Mouse (Mus musculus): ENCODE results near the gene Pigl.

Gene Pigl

DNA sequence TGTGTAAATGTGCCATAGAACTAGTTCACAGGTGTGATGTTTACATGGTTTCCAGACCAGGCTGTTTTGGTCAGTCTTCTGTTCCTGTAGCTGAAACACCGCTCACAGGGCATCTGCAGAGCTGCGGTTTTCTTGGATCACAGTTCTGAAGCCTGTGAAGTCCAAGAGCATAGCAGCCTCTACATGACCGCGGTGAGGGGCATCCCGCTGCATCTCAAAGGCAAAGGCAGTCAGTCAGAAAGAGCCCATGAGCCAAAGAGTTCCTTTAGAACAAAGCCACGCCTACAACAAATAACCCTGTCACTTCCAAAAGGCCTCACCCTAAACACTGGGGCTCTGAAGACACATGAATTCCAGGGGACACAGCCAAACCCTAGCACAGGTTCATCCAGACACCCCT lies 55.1 kb downstream of the Pigl start:
- DNase-seq (ENCODE audit: low read depth, low spot score), result no peak

DNA sequence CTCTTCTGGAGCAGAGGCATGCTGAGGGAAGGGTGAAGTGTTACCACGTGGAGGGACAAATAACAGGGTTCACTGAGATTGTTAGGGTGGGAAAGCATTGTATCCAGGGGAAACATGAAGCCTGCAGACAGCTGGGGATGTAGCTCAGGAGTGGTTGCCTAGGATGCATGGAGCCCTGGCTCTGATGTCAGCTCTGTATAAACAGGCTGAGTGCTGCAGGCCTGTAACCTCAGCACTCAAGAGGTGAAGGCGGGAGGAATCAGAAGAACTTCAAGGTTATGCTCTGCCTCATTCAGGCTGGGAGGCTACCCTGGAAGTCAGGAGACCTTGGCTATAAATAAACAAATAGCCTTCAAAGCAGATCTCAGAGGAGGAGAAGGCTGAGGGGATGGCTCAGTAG lies 60.7 kb downstream of the Pigl start:
- peak; percentile 55 for DNase-seq (ENCODE audit: low read depth, low spot score)

DNA sequence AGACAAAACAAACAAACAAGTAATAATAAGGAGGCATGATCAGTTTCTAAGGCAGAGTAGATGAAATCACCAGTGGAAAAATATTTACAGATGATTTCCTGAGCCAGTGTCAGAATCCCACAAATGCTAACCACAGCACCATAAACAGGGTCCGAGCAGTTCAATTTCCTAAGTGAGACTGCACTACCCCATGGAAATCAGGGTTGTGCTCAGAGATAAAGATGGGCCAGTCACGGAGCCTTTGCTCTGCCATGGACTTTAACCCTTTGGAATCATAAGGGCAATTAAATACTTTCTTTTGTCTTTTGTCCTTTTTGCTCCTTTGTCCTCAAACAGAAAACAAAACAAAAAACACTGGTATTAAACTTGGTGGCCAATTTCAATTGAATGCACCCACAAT lies 64.0 kb downstream of the Pigl start:
- no peak for DNase-seq (ENCODE audit: low read depth, low spot score)

DNA sequence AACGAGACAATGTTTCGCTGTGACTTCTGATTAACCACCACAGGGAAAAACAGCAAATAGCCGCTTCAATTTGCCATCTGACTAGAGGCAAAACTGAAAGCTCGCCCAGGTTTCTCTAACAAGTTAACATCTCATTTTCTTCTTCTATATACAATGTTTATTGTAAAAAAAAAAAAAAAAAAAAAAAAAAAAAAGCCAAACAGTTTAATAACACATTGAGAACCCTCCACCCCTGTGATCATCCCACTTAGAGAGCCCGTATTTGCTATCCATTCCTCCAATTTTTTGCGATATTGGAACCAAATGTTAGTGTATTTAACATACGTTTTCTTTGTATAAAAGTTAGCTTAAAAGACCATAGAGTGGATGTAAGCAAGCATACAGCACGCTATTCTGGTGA lies 78.8 kb downstream of the Pigl start:
- no peak for DNase-seq (ENCODE audit: low read depth, low spot score)

DNA sequence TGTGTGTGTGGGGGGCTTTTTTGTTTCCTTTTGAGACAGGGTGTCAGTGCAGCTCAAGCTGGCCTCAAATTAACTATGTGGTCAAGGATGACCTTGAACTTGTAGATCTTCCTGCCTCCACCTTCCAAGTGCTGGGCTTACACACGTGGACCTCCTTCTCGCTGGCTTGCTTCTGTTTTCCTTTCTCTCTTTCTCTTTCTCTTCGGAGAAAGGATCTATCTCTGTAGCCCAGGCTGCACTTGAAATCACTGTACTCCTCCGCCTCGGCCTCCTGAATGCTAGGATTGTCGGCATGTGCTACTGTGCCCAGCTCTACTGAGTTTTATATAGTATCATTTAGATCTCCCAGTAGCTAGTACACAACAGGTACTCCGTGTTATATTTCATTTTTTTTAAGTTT lies 79.3 kb downstream of the Pigl start:
- no peak for DNase-seq (ENCODE audit: low read depth, low spot score)

DNA sequence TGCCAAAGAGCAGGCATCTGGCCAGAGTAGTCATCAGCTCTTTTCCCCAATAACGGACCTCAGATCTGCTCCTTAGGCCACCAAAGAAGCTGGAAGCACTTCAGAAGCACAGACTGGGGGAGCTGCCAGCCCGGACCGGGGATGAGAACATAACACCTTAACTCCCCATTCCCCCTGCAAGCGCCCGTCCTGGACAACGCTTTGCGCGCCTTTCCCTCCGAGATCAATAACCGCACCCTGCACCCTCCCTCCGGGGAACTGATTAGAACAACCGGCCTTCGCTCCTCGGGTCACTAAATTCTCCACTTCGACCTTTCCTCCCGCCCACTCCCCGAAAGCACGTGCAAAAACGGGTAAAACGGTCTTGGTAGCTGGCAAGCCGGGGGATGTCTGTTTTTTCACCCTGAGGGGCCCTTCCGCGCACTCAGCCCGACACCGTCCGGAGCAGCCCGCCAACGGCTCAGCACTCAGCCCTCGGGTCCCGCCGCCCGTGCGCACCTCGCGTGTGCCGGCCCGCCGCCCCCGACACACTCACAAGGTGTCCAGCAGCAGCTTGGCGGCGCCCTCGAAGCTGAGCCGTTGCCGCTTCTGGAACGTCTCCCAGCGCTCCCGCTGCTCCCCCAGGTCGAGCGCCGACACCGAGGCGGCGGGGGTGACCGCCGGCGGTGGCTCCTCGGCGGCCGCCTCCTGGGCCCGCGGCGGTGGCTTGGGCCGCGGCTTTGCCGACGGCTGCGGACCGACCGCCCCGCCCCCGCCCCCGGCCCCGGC lies 80.2 kb downstream of the Pigl start:
- DNase-seq (ENCODE audit: low read depth, low spot score), result peak; percentile 43

DNA sequence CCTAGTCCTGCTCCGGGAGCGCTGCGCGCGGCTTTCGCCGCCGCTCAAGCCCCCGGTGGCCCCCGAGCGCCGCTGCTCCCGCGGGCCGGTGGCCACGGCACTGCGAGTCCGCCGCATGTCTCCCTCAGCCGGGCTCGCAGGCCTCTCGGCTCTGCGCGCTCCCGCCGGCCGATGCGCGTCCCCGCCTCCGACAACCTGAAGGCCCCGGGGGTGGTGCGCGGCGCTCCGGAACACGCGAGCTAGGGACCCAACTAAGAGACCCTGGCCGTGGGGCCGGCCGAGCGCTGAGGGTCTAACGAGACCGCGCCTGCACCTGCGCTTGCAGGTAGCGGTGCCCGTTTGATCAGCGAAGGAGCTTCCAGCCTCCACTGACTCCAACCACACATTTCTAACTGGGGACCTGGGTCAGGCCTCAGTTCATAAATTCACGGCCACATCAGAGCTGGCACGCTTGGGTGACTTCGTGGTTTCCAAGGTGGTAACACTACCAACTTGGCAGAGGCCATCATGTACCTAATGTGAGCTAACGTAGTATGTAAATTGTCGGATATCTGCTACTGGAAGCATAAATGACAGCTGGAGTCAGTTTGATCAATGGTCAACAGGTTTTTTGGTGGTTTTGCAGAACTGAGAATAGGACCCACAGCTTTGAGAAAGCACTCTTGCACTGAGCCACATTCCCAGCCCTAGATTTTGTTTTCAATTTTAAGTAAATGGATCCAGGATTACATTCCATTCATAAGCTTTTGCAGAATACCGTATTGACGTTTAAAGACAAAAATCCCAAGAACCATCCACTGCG lies 81.0 kb downstream of the Pigl start, which contains the start of gene Cenpv:
Gene Cenpv, minus strand, starts transcription at position 173 of the 802 bp plus-strand sequence.
- DNase-seq (ENCODE audit: low read depth, low spot score), result peak; percentile 68

DNA sequence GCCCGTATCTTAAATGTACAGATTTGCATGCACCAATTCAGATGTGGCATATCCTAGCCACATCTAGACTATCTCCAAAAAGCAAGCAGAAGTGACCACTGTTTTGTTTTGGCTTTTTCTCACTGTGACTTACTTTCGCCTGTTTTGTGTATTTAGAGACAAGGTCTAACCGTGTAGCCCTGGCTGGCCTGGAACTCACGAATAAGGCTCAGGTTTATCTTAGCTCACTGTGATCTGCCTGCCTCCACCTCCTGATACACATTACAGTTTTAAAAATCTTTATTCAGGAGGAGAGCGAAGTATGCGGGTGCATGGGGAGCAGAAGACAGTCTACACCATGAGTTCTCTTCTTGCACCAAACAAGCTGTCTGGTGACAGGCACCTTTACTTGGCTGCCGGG lies 81.9 kb downstream of the Pigl start:
- no peak for DNase-seq (ENCODE audit: low read depth, low spot score)

DNA sequence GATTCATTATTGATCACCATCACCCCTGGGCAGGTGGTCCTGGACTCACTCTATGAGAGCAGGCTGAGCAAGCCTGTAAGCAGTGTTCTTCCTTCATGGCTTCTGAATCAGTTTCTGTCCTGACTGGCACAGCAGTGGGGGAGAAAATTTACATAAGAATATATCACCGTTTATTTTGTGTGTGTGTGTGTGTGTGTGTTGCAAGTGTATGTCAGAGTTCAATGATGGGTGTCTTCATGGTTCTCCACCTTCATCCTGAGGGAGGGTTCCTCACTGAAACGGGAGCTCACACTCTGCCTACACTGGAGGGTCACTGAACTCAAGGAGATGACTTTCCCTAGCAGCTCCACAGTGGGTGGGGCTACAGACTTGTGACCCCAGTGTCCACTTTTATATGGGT lies 82.7 kb downstream of the Pigl start:
- DNase-seq (ENCODE audit: low read depth, low spot score), result no peak

DNA sequence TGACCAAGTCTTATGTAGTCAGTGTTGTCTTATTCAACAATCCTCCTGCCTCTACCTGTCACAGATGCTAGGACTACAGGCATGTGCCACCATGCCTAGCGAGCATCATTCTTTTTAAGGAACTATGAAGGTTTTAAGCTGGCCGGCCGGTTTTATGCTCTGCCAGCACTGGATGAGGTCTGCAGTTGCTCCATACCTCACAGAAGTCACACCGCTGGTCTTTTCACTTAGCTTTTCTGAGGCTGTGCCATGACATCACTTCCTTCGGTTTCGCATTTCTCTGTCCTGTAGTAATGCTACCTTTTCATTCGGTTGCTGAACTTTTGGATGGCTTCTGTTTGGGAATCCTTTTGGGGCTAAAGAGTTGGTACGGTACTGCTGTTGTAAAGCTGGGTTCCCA lies 83.3 kb downstream of the Pigl start:
- DNase-seq (ENCODE audit: low read depth, low spot score), result no peak

DNA sequence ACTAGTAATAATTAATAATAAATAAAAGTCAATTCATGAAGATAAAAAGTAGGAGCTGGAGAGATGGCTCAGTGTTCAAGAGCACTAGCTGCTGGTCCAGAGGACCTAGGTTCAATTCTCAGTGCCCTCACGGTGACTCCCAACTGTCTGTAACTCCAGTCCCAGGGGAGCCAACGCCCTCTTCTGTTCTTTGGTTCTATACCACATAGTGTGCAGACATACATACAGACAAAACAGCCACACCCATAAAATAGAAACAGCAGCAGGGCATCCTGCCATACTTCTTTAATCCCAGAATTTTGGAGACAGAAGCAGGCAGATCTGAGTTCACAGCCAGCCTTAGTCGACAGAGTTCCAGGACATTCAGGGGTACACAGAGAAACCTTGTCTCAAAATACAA lies 85.7 kb downstream of the Pigl start:
- DNase-seq (ENCODE audit: low read depth, low spot score), result no peak

DNA sequence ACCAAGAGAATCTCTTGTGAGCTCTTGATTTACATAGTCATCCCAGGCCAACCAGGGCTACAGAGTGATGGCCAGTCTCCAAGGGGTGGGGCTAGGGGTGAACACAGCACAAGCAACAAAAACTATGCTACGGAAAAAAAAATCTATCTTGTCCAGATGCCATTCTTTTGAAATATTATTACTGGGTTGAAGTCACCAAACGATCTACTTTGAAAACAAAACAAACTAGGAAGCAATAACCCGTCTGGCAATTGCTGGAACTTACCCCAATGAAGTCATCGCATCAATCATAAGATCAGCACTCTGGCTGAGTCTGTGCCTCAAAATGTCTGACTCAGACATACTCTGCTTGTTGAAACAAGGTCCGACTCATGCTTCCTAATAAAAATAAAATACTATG lies 91.5 kb downstream of the Pigl start:
- peak; percentile 39 for DNase-seq (ENCODE audit: low read depth, low spot score)

DNA sequence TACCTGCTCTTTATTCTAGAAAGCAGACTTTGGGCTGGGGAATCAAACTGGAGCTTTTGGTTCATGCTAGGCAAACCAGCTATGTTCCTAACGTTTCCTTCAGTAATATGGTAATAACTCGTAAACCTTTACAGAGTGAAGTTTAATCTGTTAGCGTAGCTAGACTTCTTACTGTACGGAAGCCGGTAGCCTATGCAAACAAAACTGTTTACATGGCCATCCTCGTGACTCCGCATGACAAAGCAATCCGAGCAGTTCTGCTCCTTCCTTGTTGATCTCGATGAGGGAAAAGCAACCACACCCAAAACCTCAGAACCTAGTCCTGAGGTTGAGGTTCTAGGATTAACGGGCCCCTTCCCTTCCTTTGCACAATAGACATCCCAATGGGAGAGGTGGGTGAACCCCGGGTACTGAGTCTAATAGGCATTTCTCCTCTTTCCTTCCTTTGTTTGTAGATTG lies 92.0 kb downstream of the Pigl start:
- DNase-seq (ENCODE audit: low read depth, low spot score), result peak; percentile 55

DNA sequence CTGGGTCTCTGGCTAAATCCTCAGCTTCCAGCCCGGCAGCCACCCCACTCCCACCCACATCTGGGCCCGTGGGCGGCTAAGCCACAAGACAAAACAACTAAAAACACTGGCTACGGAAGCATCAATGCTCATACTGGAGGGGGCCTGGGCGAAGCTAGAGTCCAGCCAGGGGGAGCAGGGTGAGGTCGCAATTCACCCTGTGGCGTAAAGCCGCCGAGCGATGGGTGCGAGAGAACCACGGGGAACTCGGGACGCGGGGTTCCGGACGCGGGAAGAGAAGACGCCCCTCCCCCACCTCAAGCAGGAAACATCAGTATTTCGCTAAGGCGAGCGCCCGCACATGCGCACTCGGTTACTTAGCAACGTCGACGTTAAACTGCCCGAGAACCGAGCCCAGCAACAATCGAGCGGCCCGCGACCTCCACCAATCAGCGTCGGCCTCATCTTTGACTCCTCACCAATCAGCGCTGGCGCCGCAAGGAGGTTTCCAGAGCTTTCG lies 92.5 kb downstream of the Pigl start, which contains the start of gene Ubb:
Gene Ubb, plus strand, starts transcription at position 445 of the 499 bp plus-strand sequence.
- peak; percentile 100 for DNase-seq (ENCODE audit: low read depth, low spot score)

DNA sequence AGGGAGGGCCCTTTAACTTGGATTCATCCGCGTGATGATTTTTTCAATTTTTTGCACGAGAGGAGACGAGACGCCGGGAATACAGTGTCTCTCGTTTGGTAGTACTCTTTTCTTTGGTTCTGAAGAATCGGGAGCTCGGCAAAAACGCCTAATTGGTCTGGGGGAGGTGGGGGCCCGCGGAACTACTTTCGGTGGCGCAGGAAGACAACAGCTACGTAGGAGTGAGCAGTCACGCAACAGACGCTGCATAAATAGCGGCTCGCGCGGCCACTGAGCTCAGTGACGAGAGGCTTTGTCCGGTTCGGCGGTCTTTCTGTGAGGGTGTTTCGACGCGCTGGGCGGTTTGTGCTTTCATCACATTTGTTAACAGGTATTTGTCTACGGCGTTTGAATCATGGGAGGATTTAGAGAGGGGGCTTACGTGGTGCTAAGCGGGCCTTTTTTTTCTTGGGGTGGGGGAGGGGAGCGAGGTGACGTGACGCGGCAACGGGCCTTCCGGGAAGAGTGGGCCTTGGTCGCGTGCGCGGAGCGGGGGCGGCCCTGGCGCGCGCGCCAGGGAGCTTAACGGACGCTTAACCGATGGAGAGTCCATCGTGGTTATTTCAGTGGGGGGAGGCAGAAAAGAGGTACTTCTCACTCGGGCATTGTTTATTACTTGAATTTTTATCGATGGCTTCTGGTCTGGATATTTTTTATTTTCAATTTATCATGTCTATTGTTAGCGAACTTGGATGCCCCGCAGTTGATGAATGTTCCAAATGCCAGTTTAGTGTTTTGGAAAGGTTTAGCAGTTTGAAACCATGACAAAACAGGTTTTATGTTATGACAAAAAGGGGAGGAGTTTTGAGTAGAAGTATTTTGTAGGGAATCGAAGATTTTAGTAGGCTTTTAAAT lies 93.2 kb downstream of the Pigl start:
- peak; percentile 90 for DNase-seq (ENCODE audit: low read depth, low spot score)

DNA sequence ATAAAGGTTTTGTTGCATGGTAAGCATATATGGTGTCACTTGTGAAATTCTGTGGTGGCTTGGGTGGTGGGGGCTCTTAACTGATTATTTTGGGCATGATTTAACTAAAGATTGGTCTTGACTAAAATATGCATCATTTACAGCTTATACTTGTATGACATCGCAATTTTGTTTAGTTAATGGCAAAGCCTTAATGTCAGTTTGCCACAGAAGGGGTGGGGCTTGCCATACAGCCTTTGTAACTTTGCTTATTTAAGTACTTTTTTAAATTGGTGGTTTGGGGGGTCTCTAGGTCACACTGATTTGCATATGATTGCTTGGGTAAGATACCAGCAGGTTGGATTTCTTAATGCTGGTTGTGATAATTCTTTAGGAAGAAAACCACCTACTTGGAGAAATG lies 94.9 kb downstream of the Pigl start:
- no peak for DNase-seq (ENCODE audit: low read depth, low spot score)

DNA sequence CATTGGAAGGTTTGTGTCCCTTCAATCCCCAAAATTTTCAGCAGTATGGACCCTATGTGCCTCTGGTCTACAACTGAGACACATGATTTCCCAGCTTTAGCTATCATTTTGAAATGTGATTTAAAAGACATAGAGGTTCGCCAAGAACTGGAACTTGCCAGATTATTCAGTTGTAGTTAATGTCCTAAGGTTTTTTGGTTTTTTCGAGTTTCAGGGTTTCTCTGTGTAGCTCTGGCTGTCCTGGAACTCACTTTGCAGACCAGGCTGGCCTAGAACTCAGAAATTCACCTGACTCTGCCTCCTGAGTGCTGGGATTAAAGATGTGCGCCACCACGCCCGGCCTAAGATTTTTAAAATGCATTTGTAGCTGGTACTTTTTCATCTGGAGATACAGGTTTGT lies 95.4 kb downstream of the Pigl start:
- DNase-seq (ENCODE audit: low read depth, low spot score), result no peak

DNA sequence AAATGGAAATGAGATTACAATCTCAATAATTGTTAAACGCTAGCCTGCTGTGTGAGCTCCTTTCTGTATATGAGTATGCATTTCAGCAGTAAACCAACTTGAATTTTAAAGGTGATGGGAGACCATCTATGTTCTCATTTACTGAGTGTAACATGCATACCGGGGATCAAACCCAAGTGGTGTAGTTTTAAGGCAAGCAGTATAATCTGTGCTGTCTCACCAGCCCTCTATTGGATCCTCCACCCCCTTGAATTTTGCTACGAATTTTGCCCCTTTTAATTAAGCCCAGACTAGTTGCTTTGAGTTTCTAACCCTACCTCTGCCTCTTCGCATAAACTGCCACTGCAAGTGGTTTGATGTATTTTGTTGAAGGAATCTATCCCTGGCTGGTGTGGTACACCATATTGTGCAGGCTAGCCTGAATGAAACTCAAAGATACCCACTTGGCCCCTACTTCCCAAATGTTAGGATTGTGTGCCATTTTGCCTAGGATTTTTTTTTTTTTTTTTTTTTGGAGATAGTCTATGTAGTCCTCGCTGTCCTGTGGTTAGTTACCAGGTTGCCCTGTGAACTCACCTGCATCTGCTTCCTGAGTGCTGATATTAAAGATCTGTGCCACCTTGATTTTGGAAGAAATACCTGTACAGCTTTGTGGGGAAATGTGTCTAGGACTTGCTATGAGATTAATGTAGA lies 96.0 kb downstream of the Pigl start:
- no peak for DNase-seq (ENCODE audit: low read depth, low spot score)

DNA sequence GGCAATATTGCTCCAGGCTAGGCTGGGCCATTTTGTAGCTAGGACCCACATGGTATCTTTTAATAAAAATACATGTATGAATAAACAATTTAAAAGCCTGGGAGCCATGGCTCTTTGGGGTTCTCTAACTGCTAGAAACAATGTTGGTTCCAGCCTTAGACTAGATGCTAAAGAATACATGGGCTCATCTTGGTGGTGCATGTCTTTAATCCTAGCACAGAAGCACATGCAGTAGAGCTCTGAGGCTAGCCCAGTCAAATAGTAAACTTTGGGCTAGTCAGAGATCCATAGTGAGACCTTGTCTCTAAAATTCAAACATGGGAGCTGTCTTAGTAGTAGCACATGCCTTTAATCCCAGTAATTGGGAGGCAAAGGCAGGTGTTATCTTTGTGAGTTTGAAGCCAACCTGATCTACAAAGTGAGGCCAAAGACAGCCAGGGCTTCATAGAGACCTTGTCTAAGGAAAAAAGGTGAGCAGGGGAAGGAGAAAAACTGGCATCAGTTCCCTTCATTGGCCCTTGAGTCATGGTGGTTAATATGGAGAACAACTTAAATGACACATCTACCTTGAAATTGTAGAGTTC lies 96.8 kb downstream of the Pigl start:
- no peak for DNase-seq (ENCODE audit: low read depth, low spot score)

DNA sequence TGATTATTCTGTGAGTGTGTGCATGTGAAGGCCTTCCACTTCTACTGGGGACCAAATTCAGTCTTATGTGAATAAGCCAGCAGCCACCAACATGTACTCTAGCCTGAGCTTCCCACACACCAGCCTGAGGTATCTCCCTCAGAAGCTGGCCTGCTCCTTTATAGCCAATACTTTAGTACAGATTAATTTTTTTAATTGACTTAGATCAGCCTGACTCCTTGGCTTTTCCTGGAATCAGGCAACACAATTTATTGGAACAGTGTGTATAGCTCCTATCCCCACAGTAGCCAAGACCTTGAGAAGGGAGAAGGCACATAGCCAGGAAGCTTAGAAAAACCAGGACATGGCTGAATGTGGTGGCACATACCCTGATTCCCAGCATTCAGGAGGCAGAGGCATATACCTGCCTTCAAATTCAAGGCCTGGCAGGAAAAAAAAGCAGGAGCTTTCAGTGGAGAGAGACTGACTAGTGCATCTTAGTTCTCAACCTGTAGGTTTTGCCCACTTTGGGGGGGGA lies 97.7 kb downstream of the Pigl start:
- no peak for DNase-seq (ENCODE audit: low read depth, low spot score)
